Mouse (Mus musculus): ENCODE results near the gene Cd48. TPM values are rescaled to one million over a fixed set of nuclear protein-coding genes. Genes with fewer than 3 reads are reported as not detected.
"Not testable (repeated sequence)": the region's sequence is repeated elsewhere in the genome, so short reads cannot be mapped to it uniquely, and the experiment has no call there.

Gene Cd48
- total and polyA plus RNA-seq, 2 experiments from 2014 or later = 1.0 to 1.3 TPM

DNA sequence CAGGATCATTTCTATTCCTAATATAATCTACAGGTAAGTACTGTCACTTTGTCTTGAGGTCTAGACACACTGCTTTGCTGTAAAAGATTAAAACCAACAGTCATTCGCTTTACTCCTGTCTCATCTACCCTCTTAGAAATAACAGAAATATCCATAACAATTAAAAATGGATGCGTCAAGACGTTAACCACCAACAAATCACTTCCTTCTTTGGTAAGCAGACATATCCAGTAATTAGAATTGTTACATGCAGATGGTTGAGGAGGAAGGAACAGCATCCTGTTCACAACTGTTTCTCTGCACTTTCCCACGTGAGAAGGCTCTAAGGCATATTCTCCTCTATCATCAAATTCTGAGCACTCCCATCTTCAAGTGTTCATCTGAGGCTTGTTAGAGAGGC, 5.5 kb downstream of the Cd48 start:
- DNase-seq (no peak), ATAC-seq (no peak)
- Histone ChIP-seq H3K27ac (ENCODE audit: low read depth, low read length) (no peak overlapping the region), H3K4me3 (ENCODE audit: low read depth, low read length) (no peak overlapping the region), H3K36me3 (ENCODE audit: insufficient read depth) (no peaks in the 10 kb centered on the region), H3K9ac (no peak overlapping the region), H3K27me3 (ENCODE audit: insufficient read depth, low read length) (no peaks in the 10 kb centered on the region), H3K4me1 (ENCODE audit: insufficient read depth) (no peaks in the 10 kb centered on the region), H3K4me2 (ENCODE audit: low read depth) (no peak overlapping the region), H3K9me3 (ENCODE audit: low read length) (no peaks in the 10 kb centered on the region)
- 83% methylated on average over 4 of the region's 4 CpGs for WGBS
- TF ChIP-seq CTCF (IDR thresholded peaks at IDR 0.05; ENCODE audit: low read depth) = no peak

DNA sequence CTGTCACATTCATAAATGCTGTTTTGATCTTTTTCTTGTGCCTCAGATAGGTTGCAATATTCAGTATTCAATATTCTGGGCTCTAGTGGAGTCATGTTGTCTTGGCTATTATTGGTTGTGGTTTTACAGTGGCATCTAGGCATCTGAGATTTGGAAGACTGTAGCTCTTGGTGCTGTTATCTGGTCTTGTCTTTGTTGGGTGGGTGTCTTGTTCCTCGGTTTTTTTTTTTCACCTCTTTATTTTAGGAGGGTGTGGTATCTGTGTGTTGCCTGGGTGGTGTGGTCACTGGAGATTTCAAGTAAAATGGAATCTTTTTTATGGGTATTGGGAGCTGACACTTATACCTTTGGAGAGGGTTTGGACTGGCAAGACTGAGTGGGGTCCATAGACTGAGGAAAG, 12.1 kb downstream of the Cd48 start:
- Histone ChIP-seq H3K27me3 (ENCODE audit: insufficient read depth, low read length) (no peaks in the 10 kb centered on the region), H3K4me3 (ENCODE audit: low read depth, low read length) (no peak overlapping the region), H3K27ac (ENCODE audit: low read depth, low read length) (no peak overlapping the region), H3K4me1 (ENCODE audit: insufficient read depth) (no peaks in the 10 kb centered on the region), H3K9ac (no peak overlapping the region), H3K36me3 (ENCODE audit: insufficient read depth) (no peaks in the 10 kb centered on the region), H3K9me3 (ENCODE audit: low read length) (no peaks in the 10 kb centered on the region), H3K4me2 (ENCODE audit: low read depth) (no peak overlapping the region)
- 100% methylated on average over 1 of the region's 1 CpGs for WGBS
- no peak for TF ChIP-seq CTCF (IDR thresholded peaks at IDR 0.05; ENCODE audit: low read depth)
- DNase-seq (no peak), ATAC-seq (no peak)

DNA sequence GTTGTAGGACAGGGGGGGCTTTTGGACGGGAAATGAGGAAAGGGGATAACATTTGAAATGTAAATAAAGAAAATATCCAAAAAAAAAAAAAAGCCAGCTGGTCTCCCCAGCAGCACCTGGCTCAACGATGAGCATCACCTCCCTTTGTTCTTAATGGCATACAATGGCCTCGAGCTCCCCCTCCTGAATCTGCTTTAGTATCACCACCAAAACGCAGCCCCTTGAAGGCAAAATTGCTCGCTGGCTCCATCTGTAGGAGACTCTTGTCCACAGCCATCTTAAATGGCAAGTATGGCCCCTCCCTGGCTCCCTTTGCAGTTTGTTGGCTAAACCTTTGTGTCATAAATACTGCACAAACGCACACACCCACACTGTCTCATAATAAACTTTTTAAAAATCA, 17.2 kb downstream of the Cd48 start:
- H3K36me3 ChIP-seq (ENCODE audit: insufficient read depth) = no peaks in the 10 kb centered on the region
- H3K4me2 ChIP-seq (ENCODE audit: low read depth) = no peak overlapping the region
- TF ChIP-seq CTCF (IDR thresholded peaks at IDR 0.05; ENCODE audit: low read depth) = peak; percentile 49
- no peaks in the 10 kb centered on the region for H3K27me3 ChIP-seq (ENCODE audit: insufficient read depth, low read length)
- ATAC-seq = peak; percentile 48; the same call in 1 of the 2 replicates
- no peaks in the 10 kb centered on the region for H3K9me3 ChIP-seq (ENCODE audit: low read length)
- no peak overlapping the region for H3K9ac ChIP-seq
- no peaks in the 10 kb centered on the region for H3K4me1 ChIP-seq (ENCODE audit: insufficient read depth)
- no peak overlapping the region for H3K4me3 ChIP-seq (ENCODE audit: low read depth, low read length)
- WGBS = 22% methylated on average over 6 of the region's 6 CpGs
- DNase-seq = peak; percentile 40
- H3K27ac ChIP-seq (ENCODE audit: low read depth, low read length) = no peak overlapping the region

DNA sequence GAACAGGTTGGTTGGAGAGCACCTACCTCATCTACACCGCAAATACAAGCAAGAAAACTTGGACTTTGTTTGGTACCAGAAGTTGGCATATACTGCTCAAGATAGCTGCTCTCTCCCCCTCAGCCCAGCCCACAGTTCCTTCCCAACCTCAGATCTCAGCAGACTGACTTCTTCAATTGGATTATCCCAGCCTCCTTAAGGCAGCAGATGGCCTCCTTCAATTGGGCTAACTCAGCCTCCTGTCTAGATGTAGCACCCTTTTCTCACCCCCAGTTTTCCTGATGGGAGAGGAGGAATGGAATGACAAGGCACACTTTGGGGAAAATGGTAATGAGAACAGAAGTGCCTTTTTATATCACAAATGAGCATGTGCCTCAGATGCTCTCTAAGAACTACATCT, 31.9 kb downstream of the Cd48 start:
- not testable (repeated sequence) for H3K27me3 ChIP-seq (ENCODE audit: insufficient read depth, low read length); H3K4me1 ChIP-seq (ENCODE audit: insufficient read depth); H3K4me2 ChIP-seq (ENCODE audit: low read depth); H3K27ac ChIP-seq (ENCODE audit: low read depth, low read length); H3K36me3 ChIP-seq (ENCODE audit: insufficient read depth); H3K9me3 ChIP-seq (ENCODE audit: low read length); H3K9ac ChIP-seq; H3K4me3 ChIP-seq (ENCODE audit: low read depth, low read length)
- ATAC-seq (peak; percentile 61), DNase-seq (peak; percentile 9)
- WGBS = 70% methylated on average over 1 of the region's 1 CpGs

DNA sequence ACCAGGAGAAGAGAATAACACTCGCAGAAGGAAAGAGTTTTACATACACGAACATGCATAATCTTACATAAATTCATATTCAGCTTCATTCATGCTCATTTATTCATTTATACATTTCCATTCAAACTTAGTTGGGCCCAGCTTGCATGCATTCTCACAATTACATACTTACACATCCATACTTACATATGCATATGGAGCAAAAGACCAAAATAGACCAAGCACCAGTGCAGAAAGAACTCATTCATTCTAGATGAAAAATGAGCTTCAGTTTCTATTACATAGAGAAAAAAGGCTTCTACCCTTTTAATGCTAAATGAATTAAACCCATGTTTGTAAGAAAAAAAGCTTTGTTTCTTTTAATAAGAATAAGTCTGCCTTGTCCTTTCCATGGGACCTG, 33.6 kb downstream of the Cd48 start:
- Histone ChIP-seq H3K27me3 (ENCODE audit: insufficient read depth, low read length) (no peaks in the 10 kb centered on the region), H3K27ac (ENCODE audit: low read depth, low read length) (no peak overlapping the region), H3K9me3 (ENCODE audit: low read length) (no peaks in the 10 kb centered on the region), H3K4me2 (ENCODE audit: low read depth) (no peak overlapping the region), H3K9ac (no peak overlapping the region), H3K36me3 (ENCODE audit: insufficient read depth) (no peaks in the 10 kb centered on the region), H3K4me1 (ENCODE audit: insufficient read depth) (no peaks in the 10 kb centered on the region), H3K4me3 (ENCODE audit: low read depth, low read length) (no peak overlapping the region)
- ATAC-seq = peak; percentile 43; the same call in 1 of the 2 replicates
- 73% methylated on average over 2 of the region's 2 CpGs for WGBS
- DNase-seq = peak; percentile 10
- TF ChIP-seq CTCF (IDR thresholded peaks at IDR 0.05; ENCODE audit: low read depth) = no peak

DNA sequence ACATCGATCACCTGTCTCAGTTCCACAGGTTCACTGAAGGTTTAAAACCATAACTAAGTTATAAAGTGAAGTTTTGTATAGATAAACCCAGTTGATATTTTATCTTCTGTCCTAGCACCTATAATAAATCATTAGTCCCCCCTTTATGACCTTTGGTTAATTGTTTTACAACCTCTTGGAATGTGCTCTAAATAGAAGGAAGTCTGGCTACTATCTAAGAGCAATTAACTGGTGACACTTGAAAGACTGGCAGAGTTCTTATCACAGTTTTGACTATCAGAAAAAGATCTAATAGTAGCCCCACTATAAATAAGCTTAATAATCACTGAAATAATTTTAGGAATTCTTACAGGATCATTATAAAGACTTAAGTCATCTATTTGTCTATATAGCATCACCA, 34.4 kb downstream of the Cd48 start:
- Histone ChIP-seq H3K27me3 (ENCODE audit: insufficient read depth, low read length) (no peaks in the 10 kb centered on the region), H3K27ac (ENCODE audit: low read depth, low read length) (no peak overlapping the region), H3K9me3 (ENCODE audit: low read length) (no peaks in the 10 kb centered on the region), H3K4me3 (ENCODE audit: low read depth, low read length) (no peak overlapping the region), H3K4me1 (ENCODE audit: insufficient read depth) (no peaks in the 10 kb centered on the region), H3K9ac (no peak overlapping the region), H3K4me2 (ENCODE audit: low read depth) (no peak overlapping the region), H3K36me3 (ENCODE audit: insufficient read depth) (no peaks in the 10 kb centered on the region)
- WGBS = 96% methylated on average over 1 of the region's 1 CpGs
- DNase-seq (no peak), ATAC-seq (no peak)
- TF ChIP-seq CTCF (IDR thresholded peaks at IDR 0.05; ENCODE audit: low read depth) = no peak

DNA sequence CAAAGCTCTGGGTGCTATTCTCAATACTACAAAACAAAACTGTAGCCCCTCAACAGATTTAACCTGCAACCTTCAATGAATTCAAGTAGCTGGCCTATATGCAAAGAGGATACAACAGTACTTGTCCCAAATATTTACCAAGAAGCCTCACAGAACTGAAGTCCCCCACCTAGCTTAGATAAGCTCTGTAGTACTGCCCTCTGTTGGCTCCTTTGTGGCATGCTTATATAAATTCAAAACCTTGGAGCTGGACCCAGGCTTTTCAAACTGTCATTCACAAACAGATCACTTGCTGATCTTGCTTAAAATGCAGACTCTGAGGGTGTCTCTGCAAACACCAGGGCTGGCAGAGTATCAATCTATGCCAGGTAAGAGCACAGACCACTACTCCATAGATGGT, 49.4 kb downstream of the Cd48 start:
- Histone ChIP-seq H3K9ac (no peak overlapping the region), H3K27ac (ENCODE audit: low read depth, low read length) (no peak overlapping the region)
- no peak for DNase-seq

DNA sequence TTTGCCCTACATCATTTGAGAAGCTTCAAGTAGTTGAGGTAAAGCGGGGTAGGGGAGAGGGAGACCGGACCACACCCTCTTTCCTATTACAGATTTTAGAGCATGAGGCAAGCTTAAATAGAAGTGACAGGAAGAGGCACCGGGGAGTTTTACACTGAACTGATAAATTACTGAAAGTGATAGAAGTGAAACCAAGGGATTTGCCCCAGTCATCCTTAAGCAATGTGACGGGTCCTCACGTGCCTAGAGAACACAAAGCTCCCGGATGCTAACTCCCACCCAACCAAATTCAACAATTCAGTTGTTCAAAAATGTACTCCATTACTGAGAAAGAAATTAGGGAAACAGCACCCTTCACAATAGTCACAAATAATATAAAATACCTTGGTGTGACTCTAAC, 53.1 kb downstream of the Cd48 start:
- TF ChIP-seq CTCF (IDR thresholded peaks at IDR 0.05; ENCODE audit: low read depth) = no peak
- H3K9me3 ChIP-seq (ENCODE audit: low read length) = no peaks in the 10 kb centered on the region
- no peak for DNase-seq
- H3K4me3 ChIP-seq (ENCODE audit: low read depth, low read length) = no peak overlapping the region
- H3K4me2 ChIP-seq (ENCODE audit: low read depth) = no peak overlapping the region
- no peak overlapping the region for H3K9ac ChIP-seq
- ATAC-seq = no peak
- no peaks in the 10 kb centered on the region for H3K36me3 ChIP-seq (ENCODE audit: insufficient read depth)
- H3K4me1 ChIP-seq (ENCODE audit: insufficient read depth) = no peaks in the 10 kb centered on the region
- no peak overlapping the region for H3K27ac ChIP-seq (ENCODE audit: low read depth, low read length)
- no peaks in the 10 kb centered on the region for H3K27me3 ChIP-seq (ENCODE audit: insufficient read depth, low read length)
- 92% methylated on average over 6 of the region's 6 CpGs for WGBS

More for the DNA sequence above, 49.4 kb downstream of the Cd48 start:
- H3K36me3 ChIP-seq (ENCODE audit: insufficient read depth) = no peaks in the 10 kb centered on the region
- H3K4me3 ChIP-seq (ENCODE audit: low read depth, low read length) = no peak overlapping the region
- no peak for ATAC-seq
- 0 out of 2 replicates have a peak, but pooled peaks have one; percentile 5 for TF ChIP-seq CTCF (IDR thresholded peaks at IDR 0.05; ENCODE audit: low read depth)
- no peaks in the 10 kb centered on the region for H3K9me3 ChIP-seq (ENCODE audit: low read length)
- H3K27me3 ChIP-seq (ENCODE audit: insufficient read depth, low read length) = no peaks in the 10 kb centered on the region
- no peaks in the 10 kb centered on the region for H3K4me1 ChIP-seq (ENCODE audit: insufficient read depth)
- H3K4me2 ChIP-seq (ENCODE audit: low read depth) = no peak overlapping the region

Data from forebrain, postnatal 0 days (tissue).